Mouse (Mus musculus): Measurements from ENCODE around the gene Trim69. TPM values are rescaled to one million over a fixed set of nuclear protein-coding genes. Genes with fewer than 3 reads are reported as not detected.

Gene Trim69
- polyA plus RNA-seq, 1 experiment from 2014 or later = 0.14 TPM

DNA sequence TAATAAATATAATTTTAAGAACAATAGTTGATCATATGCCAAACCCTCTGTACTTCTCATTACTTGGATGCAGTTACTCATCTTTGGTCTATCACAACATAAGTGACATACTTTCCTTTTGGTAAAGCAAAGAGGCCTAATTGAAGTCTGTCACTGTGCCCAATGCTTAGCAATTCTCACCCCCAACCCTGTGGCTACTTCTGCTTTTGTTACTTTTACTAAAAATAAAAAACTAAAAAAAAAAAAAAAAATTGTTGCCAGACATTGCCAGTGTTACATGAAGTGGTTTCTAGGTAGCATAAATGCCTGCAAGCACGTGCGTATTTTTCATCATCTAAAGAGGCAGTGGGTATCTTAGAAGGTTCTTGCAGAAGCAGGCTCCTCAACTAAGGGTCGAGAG is 7.7 kb upstream of the Trim69 start:
- no peaks in the 10 kb centered on the region for H3K27me3 ChIP-seq
- in situ Hi-C loops (cut with MboI; ENCODE audit: low pct_unique_long_range_greater_than_20kb) = loop anchor here (5.0 kb wide), 1 partner anchor 36 kb away; the partner anchor contains the start of gene Spg11
- CTCF ChIA-PET = no interaction called here
- ATAC-seq (no peak), DNase-seq (ENCODE audit: low read depth, low spot score) (no peak)
- POLR2A ChIA-PET = no interaction called here
- no peak for TF ChIP-seq CTCF (IDR thresholded peaks at IDR 0.05)

DNA sequence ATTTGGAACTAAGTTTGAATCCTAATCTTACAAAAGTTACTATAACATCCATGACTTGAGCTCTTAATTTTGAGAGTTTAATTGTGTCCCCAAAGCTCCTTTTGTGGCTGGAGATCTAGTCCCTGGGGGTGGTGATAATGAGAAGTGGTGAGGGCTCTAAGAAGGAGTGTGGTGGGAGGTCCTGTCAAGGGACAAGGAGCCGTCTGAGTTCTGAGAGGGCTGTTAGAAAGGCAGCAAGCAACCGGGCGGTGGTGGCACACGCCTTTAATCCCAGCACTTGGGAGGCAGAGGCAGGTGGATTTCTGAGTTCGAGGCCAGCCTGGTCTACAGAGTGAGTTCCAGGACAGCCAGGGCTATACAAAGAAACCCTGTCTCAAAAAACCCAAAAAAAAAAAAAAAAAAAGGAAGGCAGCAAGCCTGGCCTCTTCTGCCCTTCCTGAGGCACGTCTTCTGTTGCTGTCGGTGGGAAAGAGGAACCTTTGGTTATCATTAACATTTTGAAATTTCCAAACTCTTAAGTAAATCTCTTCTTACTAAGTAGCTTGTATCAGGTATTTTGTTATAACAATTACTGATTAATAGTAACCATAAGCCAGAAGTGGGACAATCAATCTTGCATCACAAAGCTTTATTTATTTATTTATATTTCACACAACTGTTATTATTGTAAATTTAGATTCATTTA is 6.7 kb upstream of the Trim69 start:
- in situ Hi-C loops (cut with MboI; ENCODE audit: low pct_unique_long_range_greater_than_20kb) = loop anchor here (5.0 kb wide), 1 partner anchor 37 kb away; the partner anchor contains the start of gene Spg11
- DNase-seq (ENCODE audit: low read depth, low spot score) = no peak
- ChIA-PET POLR2A (no interaction called here), CTCF (no interaction called here)
- no peaks in the 10 kb centered on the region for H3K27me3 ChIP-seq
- no peak for ATAC-seq
- no peak for TF ChIP-seq CTCF (IDR thresholded peaks at IDR 0.05)

DNA sequence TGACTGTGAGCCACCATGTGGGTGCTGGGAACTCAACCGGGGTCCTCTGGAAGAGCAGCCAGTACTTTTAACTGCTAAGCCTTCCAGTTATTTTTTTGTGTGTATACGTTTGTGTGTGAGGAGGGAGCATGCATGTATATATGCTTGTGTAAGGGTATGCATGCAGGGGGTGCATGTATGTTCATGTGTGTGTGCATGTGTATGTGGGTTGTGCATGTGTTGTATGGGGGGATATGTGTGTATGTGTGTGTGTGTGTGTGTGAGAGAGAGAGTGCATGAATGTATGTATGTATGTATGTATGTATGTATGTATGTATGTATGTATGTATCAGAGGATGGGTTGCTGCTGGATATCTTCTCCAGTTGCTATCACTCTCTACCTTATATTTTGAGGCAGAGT is 6.0 kb upstream of the Trim69 start:
- no peak for DNase-seq (ENCODE audit: low read depth, low spot score)
- no peaks in the 10 kb centered on the region for H3K27me3 ChIP-seq
- ATAC-seq = no peak
- ChIA-PET CTCF (no interaction called here), POLR2A (no interaction called here)
- no peak for TF ChIP-seq CTCF (IDR thresholded peaks at IDR 0.05)
- in situ Hi-C loops (cut with MboI; ENCODE audit: low pct_unique_long_range_greater_than_20kb) = loop anchor here (5.0 kb wide), 1 partner anchor 37 kb away; the partner anchor contains the start of gene Spg11

DNA sequence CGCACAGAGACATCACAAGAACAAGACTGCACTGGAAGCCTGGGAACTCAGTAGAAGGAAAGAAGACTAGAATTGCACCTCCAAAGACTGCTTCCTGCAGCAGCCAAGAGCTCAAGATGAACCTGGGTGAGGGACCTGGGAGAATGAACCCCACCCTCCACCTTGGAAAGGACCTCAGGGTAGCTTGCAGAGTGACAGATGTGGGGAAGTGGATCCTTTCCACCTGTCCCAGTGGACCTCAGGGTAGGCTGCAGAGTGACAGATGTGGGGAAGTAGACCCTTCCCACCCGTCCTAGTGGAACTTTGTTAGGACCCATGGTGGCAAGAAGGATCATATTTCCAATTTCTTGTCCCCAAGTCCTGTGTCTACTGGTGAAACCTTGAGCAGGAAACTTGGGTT is 5.2 kb upstream of the Trim69 start:
- CTCF ChIA-PET = no interaction called here
- no peak for DNase-seq (ENCODE audit: low read depth, low spot score)

DNA sequence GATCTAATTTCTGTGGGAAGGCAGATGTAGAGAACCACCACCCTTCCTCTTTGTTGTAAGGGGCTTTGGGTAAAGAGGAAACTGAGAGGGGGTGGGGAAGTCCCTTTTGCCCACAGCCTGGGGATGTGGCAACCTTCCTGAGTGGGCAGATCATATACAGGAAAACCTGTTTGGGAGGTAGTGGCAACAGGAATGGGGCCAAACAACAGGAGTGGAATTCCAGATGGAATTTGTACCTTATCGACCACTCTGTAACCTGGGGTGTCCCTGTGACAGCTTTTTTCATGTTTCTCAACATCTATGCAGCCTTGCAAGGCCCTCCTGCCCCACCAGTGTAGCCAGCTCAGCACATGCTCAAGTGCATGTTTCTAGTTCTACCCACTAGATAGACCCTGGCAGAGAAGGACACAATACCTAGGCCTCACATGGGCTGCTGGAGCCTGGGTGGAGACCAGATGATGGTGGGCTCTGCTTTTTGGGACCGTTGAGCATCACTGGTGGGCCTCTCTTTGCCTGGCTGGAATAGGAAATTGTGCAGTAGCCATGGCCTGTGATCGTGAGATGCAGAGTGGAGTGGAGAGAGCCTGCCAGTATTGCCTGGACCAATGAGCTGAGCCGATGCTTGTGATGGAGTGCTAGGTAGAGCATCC is 4.3 kb upstream of the Trim69 start:
- CTCF ChIA-PET = interaction anchor here (1.0 kb wide), 1 partner anchor 65 kb away, joined by 3 read pairs; no protein-coding TSS in a partner anchor
- ATAC-seq = no peak
- in situ Hi-C loops (cut with MboI; ENCODE audit: low pct_unique_long_range_greater_than_20kb) = no loop called here
- DNase-seq (ENCODE audit: low read depth, low spot score) = no peak
- POLR2A ChIA-PET = no interaction called here
- H3K27me3 ChIP-seq = no peaks in the 10 kb centered on the region
- TF ChIP-seq CTCF (IDR thresholded peaks at IDR 0.05) = no peak

More for the DNA sequence above, 5.2 kb upstream of the Trim69 start:
- TF ChIP-seq CTCF (IDR thresholded peaks at IDR 0.05) = no peak
- in situ Hi-C loops (cut with MboI; ENCODE audit: low pct_unique_long_range_greater_than_20kb) = no loop called here
- ATAC-seq = no peak
- H3K27me3 ChIP-seq = no peaks in the 10 kb centered on the region
- POLR2A ChIA-PET = no interaction called here

DNA sequence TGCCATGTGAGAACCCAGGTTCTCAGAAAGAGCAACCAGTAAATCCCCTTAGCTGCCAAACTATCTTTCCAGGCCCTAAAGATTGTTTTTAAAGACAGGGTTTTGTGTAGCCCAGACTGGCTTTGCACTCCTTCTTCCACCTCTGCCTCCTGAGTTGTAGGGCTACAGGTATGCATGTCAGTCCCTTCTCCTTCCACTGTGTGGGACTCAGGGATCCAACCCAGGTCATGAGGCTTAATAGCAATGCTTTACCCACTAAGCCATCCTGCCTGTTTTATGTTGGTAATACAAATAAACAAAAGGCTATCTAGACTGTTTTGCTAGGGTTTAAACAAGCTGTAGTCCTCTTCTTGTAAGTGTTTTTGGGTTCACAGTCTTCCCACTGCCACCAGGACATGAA is 2.9 kb upstream of the Trim69 start:
- POLR2A ChIA-PET = no interaction called here
- no peak for TF ChIP-seq CTCF (IDR thresholded peaks at IDR 0.05)
- no peaks in the 10 kb centered on the region for H3K27me3 ChIP-seq
- ATAC-seq (no peak), DNase-seq (ENCODE audit: low read depth, low spot score) (no peak)
- CTCF ChIA-PET = interaction anchor here (1.3 kb wide), 1 partner anchor 8 kb away, joined by 3 read pairs; no protein-coding TSS in a partner anchor
- in situ Hi-C loops (cut with MboI; ENCODE audit: low pct_unique_long_range_greater_than_20kb) = no loop called here

DNA sequence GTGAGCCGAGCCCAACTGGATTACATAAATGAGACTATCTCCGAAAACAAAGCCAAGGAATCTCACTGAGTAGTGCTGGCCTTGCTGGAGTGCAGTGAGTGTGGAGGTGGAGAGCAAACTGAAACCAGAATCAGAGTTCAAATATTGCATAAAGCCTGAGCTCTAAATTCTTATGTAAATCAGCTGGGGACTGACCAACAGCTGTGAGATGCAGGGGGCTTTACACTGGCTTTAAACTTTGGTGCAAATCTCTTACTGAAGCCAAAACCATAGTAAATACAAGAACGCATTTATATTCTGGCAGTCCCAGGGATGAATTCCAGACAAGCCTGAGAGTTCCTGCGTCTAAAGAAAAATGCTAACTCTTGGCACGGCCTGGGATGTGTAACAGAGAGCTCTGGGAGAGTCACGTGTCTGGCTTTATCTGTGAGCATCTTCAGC is 2.1 kb upstream of the Trim69 start:
- in situ Hi-C loops (cut with MboI; ENCODE audit: low pct_unique_long_range_greater_than_20kb) = no loop called here
- H3K27me3 ChIP-seq = no peaks in the 10 kb centered on the region
- no peak for ATAC-seq
- TF ChIP-seq CTCF (IDR thresholded peaks at IDR 0.05) = no peak
- POLR2A ChIA-PET = interaction anchor here (0.6 kb wide), 1 partner anchor 81 kb away, joined by 4 read pairs; no protein-coding TSS in a partner anchor
- DNase-seq (ENCODE audit: low read depth, low spot score) = no peak
- CTCF ChIA-PET = interaction anchor here (1.3 kb wide), 1 partner anchor 9 kb away, joined by 3 read pairs; no protein-coding TSS in a partner anchor

DNA sequence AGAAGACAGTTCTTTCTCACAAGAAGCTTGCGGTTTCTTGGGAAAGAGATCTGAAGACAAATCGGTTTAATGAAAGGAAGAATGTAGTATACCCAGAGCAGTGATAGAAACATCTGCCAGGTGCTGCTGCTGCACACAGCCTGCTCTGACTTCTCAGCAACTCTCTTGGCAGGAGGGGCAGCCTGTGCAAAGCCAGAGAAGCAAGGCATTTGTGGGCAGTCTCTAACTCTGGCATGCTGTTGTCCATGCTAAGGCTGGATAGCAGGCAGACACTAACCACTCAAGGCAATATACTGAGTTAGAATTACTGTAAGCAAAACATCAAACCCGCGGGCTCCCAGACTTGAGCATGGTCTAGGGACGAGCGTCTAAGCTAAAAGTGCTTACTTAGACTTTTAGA is 833 bp upstream of the Trim69 start:
- no peaks in the 10 kb centered on the region for H3K27me3 ChIP-seq
- TF ChIP-seq CTCF (IDR thresholded peaks at IDR 0.05) = no peak
- in situ Hi-C loops (cut with MboI; ENCODE audit: low pct_unique_long_range_greater_than_20kb) = loop anchor here (5.0 kb wide), 1 partner anchor 87 kb away; no protein-coding TSS in a partner anchor
- ChIA-PET CTCF (interaction anchor here (0.9 to 1.4 kb wide), 4 partner anchors 8 to 132 kb away, joined by 3 to 7 read pairs (median 4); no protein-coding TSS in a partner anchor), POLR2A (no interaction called here)
- no peak for DNase-seq (ENCODE audit: low read depth, low spot score)
- no peak for ATAC-seq

DNA sequence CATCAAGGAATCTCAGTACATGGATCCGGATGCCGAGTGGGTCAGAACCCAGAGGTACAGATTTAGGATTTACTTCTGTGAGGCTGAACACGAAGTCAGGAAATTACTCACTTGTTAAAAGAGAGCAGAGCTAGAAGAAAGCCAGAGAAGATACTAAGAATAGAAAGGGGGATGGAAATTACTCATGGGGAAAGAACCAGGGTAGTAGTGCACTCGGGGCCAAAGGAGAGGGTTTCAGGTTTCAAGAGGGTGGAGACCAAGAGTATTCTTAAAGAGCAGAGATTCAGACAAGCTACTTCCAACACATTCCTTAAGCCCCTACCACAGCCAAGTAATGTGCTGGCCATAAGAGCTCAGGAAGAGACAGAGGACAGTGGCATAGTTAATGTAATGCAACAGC is 1.0 kb downstream of the Trim69 start:
- CTCF ChIA-PET = interaction anchor here (0.6 to 1.5 kb wide), 5 partner anchors 10 to 205 kb away, joined by 3 to 4 read pairs (median 3); no protein-coding TSS in a partner anchor
- H3K27me3 ChIP-seq = no peaks in the 10 kb centered on the region
- TF ChIP-seq CTCF (IDR thresholded peaks at IDR 0.05) = no peak
- ATAC-seq (peak; percentile 40), DNase-seq (ENCODE audit: low read depth, low spot score) (no peak)
- POLR2A ChIA-PET = interaction anchor here (0.5 kb wide), 2 partner anchors 62 to 180 kb away, joined by 3 to 4 read pairs; no protein-coding TSS in a partner anchor
- in situ Hi-C loops (cut with MboI; ENCODE audit: low pct_unique_long_range_greater_than_20kb) = loop anchor here (5.0 kb wide), 1 partner anchor 89 kb away; no protein-coding TSS in a partner anchor

DNA sequence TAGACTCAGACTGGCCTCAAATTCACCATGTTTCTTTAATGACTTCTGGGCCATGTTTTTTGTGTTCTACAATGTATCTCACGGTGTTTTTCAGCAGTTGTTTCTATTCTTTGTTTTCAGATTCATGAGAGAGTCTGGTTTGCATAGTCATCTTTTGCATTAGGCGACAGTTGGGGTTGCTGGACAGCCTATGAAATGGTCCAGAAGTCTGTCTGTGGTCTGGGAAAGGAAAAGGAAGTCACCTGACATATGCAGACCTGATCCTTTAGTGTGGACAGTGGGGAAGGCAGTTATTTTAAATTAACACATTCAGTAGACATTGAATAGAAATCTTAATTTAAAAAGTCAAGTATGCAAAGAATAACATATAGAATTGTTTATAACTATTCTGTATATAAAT is 2.0 kb downstream of the Trim69 start:
- TF ChIP-seq CTCF (IDR thresholded peaks at IDR 0.05) = no peak
- DNase-seq (ENCODE audit: low read depth, low spot score) (no peak), ATAC-seq (no peak)
- ChIA-PET CTCF (interaction anchor here (1.5 kb wide), 1 partner anchor 98 kb away, joined by 3 read pairs; no protein-coding TSS in a partner anchor), POLR2A (no interaction called here)
- no peaks in the 10 kb centered on the region for H3K27me3 ChIP-seq
- in situ Hi-C loops (cut with MboI; ENCODE audit: low pct_unique_long_range_greater_than_20kb) = loop anchor here (5.0 kb wide), 1 partner anchor 90 kb away; no protein-coding TSS in a partner anchor
